Mouse (Mus musculus) heart, embryonic 10.5 days (tissue): ENCODE measurements around the gene Kcng4. TPM values are rescaled to one million over a fixed set of nuclear protein-coding genes. Genes with fewer than 3 reads are reported as not detected.
A peak's percentile ranks its signal among the peaks of the same experiment; 100 is the strongest.

Source experiments
- DNase-seq: peaks from one replicate; pipeline ENCODE4 v3.0.0-alpha.2; 2017; ENCODE audit warnings: low spot score
- H3K27ac ChIP-seq: fragments of 300-500 bp; sonication (generic); 2 replicates; pipeline ENCODE4 v1.5.1; 2016; ENCODE audit warnings: mild to moderate bottlenecking
- H3K27me3 ChIP-seq: fragments of 300-500 bp; sonication (generic); 2 replicates; pipeline ENCODE4 v1.6.1; 2016; ENCODE audit warnings: mild to moderate bottlenecking; ENCODE audit not compliant: poor library complexity, insufficient read depth, severe bottlenecking
- H3K36me3 ChIP-seq: fragments of 300-500 bp; sonication (generic); 2 replicates; pipeline ENCODE4 v1.6.1; 2016; ENCODE audit warnings: mild to moderate bottlenecking, moderate library complexity
- H3K4me1 ChIP-seq: fragments of 300-500 bp; sonication (generic); 2 replicates; pipeline ENCODE4 v1.6.1; 2016; ENCODE audit warnings: mild to moderate bottlenecking
- H3K4me3 ChIP-seq: fragments of 300-500 bp; sonication (generic); 2 replicates; pipeline ENCODE4 v1.5.1; 2016; ENCODE audit warnings: mild to moderate bottlenecking, moderate library complexity
- H3K9me3 ChIP-seq: fragments of 300-500 bp; sonication (generic); 2 replicates; pipeline ENCODE4 v1.6.1; 2016; ENCODE audit warnings: mild to moderate bottlenecking, moderate library complexity
- WGBS: fragments of 180-500 bp; shearing (Covaris S2); methylation state at CpG from one replicate; pipeline ENCODE4 v1.1.7; 2016; 5-methylcytosine and 5-hydroxymethylcytosine counted together
- polyA plus RNA-seq: library from polyadenylated mRNA; unstranded; fragments of >200 nt; fragmentation: Nextera tagmentation; extraction: Ambion mirVana; gene quantifications from 2 replicates; pipeline ENCODE4 v1.2.1, GENCODE M21; 2016

Gene Kcng4
- polyA plus RNA-seq, 1 experiment from 2014 or later, result not detected

DNA sequence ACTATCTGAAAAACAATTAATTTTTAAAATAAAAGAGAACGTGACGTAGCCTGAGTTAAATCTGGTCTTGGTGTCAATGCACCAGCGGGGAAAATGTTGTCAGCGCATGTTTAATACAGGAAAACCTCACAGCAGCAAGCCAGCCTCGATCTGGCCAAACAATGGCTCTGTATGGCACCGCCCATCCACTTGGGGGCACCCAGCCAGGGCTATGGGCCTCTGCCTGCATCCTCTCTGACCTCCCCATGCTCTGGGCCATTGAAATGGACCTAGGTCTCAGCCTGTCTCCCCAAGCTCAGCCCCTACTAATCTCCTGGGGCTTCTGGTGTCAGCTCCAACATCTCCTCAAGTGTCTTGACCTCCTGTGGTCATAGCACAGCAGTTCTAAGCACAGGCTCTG, 26.4 kb upstream of the Kcng4 start:
- DNase-seq, result no peak
- 73% methylated on average over 6 of the region's 6 CpGs for WGBS
- Histone ChIP-seq H3K36me3 (no peaks in the 10 kb centered on the region), H3K27me3 (0 out of 2 replicates have a peak, but pooled peaks cover 14% of the 10 kb centered on the region), H3K4me1 (peaks cover 46% of the 10 kb centered on the region), H3K4me3 (no peak overlapping the region), H3K27ac (no peak overlapping the region), H3K9me3 (0 out of 2 replicates have a peak, but pooled peaks cover 4% of the 10 kb centered on the region)

DNA sequence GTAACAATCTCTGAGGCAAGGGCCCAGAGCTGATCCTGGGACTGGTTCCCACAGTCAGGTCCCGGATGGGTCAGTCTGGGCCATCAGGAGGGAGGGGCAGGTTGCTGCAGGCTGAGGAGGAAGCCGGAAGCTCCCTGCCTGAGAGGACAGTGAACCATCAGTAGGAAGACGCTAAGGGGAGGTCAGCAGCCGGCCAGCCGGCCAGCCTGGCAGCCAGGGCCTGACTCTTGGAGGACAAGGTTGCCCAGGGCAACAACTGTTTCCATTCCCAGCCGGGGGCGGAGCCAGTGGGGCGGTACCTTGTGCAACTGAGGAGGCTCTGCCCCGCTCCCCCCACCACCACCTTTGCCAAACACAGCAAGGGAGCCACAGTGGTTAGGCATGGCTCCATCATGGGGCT, 25.6 kb upstream of the Kcng4 start:
- peak; percentile 90 for DNase-seq
- H3K27me3 ChIP-seq, result 0 out of 2 replicates have a peak, but pooled peaks cover 10% of the 10 kb centered on the region
- peak overlapping the region; percentile 82 for H3K27ac ChIP-seq
- H3K36me3 ChIP-seq, result no peaks in the 10 kb centered on the region
- peaks cover 40% of the 10 kb centered on the region for H3K4me1 ChIP-seq
- 9% methylated on average over 9 of the region's 9 CpGs for WGBS
- H3K4me3 ChIP-seq, result peak overlapping the region; percentile 2; the same call in 1 of the 2 replicates
- 0 out of 2 replicates have a peak, but pooled peaks cover 4% of the 10 kb centered on the region for H3K9me3 ChIP-seq

DNA sequence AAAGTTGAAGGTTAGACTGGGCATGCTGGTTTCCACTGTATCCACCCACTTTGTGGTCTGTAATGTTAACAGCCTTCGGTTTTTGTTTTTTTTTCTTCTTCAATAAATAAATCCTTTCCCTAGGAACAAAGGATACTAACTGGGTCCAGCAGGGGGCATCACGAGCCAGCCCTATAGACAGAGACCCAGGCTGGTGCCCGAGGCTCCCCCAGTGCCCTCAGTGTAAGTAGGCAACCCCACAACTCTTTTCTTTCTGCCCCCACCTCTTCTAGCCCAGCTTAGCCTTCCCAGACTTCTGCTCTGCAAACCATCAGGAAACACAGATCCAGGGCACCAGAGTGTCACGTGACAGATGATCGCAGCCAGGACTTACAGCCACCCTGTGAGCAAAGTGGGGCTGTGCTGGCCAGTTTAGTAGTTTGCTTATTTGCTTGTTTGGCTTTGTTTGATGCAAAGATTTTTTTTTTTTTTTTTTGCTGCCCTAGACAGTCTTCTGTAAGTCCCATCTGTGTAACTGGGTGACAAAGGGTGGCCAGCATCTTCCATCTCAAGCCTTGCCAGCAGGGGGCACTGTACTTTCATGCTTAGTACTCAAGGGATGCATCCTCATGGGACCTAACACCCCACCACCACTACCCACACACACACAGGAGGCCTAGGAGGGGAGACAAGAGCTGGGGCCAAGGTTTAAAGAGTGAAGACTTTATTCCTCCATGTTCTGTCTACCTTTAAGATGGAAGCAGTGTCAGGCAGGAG, 21.4 kb upstream of the Kcng4 start:
- Histone ChIP-seq H3K36me3 (no peaks in the 10 kb centered on the region), H3K27ac (no peak overlapping the region), H3K4me1 (peaks cover 41% of the 10 kb centered on the region), H3K9me3 (0 out of 2 replicates have a peak, but pooled peaks cover 4% of the 10 kb centered on the region), H3K4me3 (no peak overlapping the region), H3K27me3 (no peaks in the 10 kb centered on the region)
- WGBS, result 49% methylated on average over 5 of the region's 5 CpGs
- no peak for DNase-seq

DNA sequence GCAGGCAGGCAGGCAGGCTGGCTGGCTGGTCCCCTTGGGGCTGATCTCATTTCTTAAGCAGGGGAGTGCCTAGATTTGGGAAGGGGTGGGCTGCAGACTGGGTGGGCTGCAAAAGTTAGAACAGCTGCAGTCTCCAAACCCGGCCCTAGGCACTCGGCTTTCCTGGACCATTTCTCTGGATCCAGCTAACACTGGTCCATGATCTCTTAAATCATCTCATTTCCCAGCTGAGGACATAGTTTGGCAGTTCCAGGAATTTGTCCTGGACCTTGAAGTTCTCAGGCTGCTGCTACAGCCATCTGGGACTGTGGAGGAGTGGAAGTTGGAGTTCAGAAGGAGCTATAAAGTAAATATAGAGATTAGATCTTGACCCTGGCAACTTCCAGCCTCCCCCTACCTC, 15.8 kb upstream of the Kcng4 start:
- H3K4me1 ChIP-seq, result peaks cover 20% of the 10 kb centered on the region
- no peak overlapping the region for H3K27ac ChIP-seq
- DNase-seq, result no peak
- H3K9me3 ChIP-seq, result 0 out of 2 replicates have a peak, but pooled peaks cover 3% of the 10 kb centered on the region
- H3K36me3 ChIP-seq, result no peaks in the 10 kb centered on the region
- 60% methylated on average over 2 of the region's 2 CpGs for WGBS
- H3K4me3 ChIP-seq, result no peak overlapping the region
- no peaks in the 10 kb centered on the region for H3K27me3 ChIP-seq

DNA sequence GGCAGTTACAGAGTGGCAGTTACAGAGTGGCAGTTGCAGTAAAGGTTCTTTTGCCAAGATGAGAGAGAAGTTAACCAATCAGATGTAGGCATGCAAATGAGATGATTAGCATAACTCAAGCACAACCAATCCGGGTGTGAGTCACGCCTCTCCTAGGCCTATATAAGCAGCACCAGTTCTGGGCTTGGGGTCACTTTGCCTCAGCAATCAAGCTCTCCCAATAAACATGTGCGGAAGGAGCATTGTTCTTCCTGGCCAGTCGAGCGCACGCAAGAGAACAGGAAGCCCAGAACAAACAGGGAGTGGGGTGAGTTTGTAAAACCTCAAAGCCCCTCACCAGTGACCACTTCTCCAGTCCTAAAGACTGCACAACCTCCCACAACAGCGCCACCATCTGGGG, 11.4 kb upstream of the Kcng4 start:
- H3K9me3 ChIP-seq, result 0 out of 2 replicates have a peak, but pooled peaks cover 3% of the 10 kb centered on the region
- no peak for DNase-seq
- peaks cover 13% of the 10 kb centered on the region; the same call in 1 of the 2 replicates for H3K27me3 ChIP-seq
- no peaks in the 10 kb centered on the region for H3K4me1 ChIP-seq
- 78% methylated on average over 7 of the region's 7 CpGs for WGBS
- no peaks in the 10 kb centered on the region for H3K36me3 ChIP-seq
- H3K4me3 ChIP-seq, result no peak overlapping the region
- H3K27ac ChIP-seq, result no peak overlapping the region

DNA sequence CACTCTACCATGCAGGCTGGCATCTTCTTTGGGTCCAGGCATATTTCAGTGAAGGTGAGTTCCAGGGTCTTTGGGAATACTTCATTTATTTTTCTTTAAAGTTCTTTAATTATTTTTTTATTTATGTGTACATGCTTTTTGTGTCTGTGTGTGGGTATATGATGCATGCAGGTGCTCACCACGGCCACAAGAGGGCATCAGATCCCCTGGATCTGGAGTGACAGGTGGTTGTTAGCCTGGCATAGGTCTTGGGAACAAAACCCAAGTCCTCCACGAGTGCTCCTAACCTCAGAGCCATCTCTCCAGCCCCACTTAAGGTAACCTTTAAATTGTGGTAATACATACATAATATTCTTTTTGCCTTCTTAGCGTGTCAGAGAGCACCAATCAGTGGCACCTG, 10.7 kb upstream of the Kcng4 start:
- no peaks in the 10 kb centered on the region for H3K4me1 ChIP-seq
- 0 out of 2 replicates have a peak, but pooled peaks cover 3% of the 10 kb centered on the region for H3K9me3 ChIP-seq
- WGBS, result 66% methylated on average over 3 of the region's 3 CpGs

DNA sequence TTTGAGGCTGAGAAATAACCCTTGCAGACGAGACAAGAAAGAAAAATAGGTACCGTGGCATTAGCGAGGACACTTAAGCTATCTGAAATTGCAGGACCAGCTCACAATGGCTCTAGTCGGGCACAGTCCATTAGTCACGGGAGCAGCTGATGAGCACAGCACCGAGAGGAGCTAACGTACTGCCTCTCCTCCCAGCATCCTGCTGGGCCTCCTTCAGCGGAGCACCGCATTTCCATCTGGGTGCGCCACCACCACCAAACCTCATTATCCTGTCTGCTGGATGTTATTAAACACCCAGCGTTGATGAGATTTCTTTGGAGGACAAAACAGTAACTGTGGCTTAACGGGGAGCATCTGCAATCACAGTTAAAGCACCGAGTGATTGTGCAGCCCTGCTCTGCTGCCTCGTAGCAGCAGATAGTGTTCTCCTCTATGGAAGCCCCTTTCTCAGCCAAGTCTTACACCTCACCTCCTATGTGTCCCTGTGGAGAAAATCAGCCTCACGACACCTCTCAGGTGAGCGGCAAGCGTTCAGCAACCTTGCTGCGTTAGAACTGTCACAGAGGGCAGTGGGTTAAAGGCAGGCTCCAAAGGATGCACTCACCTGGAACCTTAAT, 9.6 kb upstream of the Kcng4 start:
- H3K9me3 ChIP-seq, result 0 out of 2 replicates have a peak, but pooled peaks cover 3% of the 10 kb centered on the region
- WGBS, result 73% methylated on average over 18 of the region's 18 CpGs
- H3K4me3 ChIP-seq, result no peak overlapping the region
- DNase-seq, result no peak
- no peak overlapping the region for H3K27ac ChIP-seq
- no peaks in the 10 kb centered on the region for H3K36me3 ChIP-seq
- H3K4me1 ChIP-seq, result no peaks in the 10 kb centered on the region
- peaks cover 13% of the 10 kb centered on the region; the same call in 1 of the 2 replicates for H3K27me3 ChIP-seq

More for the DNA sequence above, 10.7 kb upstream of the Kcng4 start:
- Histone ChIP-seq H3K4me3 (no peak overlapping the region), H3K27ac (no peak overlapping the region), H3K36me3 (no peaks in the 10 kb centered on the region), H3K27me3 (peaks cover 13% of the 10 kb centered on the region; the same call in 1 of the 2 replicates)
- DNase-seq, result no peak

DNA sequence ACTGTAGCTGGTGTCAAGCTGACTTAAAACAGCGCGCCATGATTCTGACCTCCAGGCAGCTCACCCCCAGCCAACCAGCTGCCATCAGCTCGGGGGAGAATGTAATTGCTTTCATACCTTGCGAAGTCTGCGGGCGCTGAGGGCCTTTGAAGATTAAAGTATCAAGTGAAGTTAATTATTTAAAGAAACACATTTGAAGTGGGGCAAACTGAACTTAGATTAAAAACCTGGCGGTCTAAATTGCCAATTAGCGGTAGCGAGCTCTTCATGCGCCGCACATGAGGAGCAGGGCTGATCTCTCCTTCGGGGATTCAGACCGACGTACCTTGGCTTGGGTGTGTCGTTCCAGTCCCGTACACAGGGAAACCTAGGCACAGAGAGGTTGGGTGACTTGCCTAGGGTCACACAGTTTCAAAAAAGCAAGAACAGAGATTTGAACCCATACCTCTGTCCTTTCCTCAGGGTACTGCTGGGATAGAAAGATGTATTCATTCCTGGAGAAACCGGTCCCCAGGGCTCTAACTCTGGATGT, 9.0 kb upstream of the Kcng4 start:
- 83% methylated on average over 17 of the region's 17 CpGs for WGBS
- Histone ChIP-seq H3K4me3 (no peak overlapping the region), H3K27me3 (peaks cover 13% of the 10 kb centered on the region; the same call in 1 of the 2 replicates), H3K36me3 (no peaks in the 10 kb centered on the region), H3K27ac (no peak overlapping the region), H3K4me1 (no peaks in the 10 kb centered on the region), H3K9me3 (0 out of 2 replicates have a peak, but pooled peaks cover 3% of the 10 kb centered on the region)
- no peak for DNase-seq

DNA sequence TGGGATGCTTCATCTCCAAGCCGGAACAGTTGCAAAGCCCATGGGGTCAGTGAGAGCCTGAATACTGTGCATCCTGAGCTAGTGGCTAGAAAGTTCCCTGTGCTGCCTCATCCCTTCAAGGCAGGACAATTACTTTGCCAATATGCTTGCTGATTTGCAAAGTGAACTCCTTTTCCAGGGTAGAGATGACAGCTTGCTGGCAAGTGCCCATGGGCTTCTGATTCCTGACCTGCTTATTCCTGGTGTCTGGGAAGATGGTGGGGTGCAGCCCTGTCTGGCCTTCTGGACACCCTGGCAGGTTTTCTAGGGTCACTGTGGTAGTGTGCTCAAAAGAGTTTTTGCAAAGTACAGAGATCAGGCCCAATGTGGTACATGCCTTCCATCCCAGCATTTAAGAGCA, 7.5 kb upstream of the Kcng4 start:
- H3K27ac ChIP-seq, result no peak overlapping the region
- no peak overlapping the region for H3K4me3 ChIP-seq
- no peaks in the 10 kb centered on the region for H3K36me3 ChIP-seq
- H3K9me3 ChIP-seq, result 0 out of 2 replicates have a peak, but pooled peaks cover 3% of the 10 kb centered on the region
- DNase-seq, result no peak
- H3K4me1 ChIP-seq, result no peaks in the 10 kb centered on the region
- H3K27me3 ChIP-seq, result peaks cover 13% of the 10 kb centered on the region; the same call in 1 of the 2 replicates
- WGBS, result 92% methylated on average over 1 of the region's 1 CpGs

DNA sequence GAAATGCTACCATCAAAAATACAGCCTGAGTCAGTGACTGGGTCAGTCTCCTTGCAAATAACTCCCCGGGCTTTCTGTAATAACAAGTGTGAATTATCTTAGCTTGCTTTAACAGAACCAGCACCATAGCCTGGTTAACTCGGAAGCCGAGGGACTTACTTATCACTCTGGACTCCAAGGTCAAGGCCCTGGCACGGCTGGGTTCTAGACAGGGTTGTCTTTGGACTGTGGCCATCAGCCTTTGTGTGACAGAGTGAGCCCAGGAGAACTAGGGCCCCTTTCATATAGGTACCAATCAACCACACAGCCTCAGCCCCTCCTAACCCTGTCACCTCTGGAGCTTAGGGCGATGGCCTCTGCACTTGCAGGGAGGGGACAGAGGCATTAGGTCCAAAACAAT, 5.6 kb upstream of the Kcng4 start:
- peaks cover 31% of the 10 kb centered on the region for H3K27me3 ChIP-seq
- WGBS, result 74% methylated on average over 5 of the region's 5 CpGs
- H3K36me3 ChIP-seq, result no peaks in the 10 kb centered on the region
- peaks cover 5% of the 10 kb centered on the region for H3K4me1 ChIP-seq
- DNase-seq, result no peak
- no peak overlapping the region for H3K27ac ChIP-seq
- H3K4me3 ChIP-seq, result no peak overlapping the region
- H3K9me3 ChIP-seq, result no peaks in the 10 kb centered on the region

DNA sequence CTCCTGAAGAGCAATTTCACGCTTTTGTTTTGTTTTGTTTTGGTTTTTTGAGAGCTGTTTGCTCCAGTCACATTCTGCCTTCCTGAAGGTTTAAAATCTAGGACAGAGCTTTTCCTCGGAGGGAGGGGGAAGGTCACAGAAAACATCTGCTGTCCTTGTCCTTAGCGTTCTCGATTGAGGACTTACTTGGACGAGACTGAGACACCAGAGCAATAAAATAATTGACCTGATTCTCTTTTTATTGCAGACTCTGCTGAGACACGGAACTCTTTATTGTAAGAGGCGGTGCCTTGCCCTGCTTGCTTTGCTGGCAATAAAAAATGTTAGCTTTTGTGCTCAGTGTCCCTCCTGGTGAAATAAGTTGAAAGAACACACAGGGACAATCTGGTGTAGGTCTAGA, 4.3 kb upstream of the Kcng4 start:
- Histone ChIP-seq H3K4me1 (peaks cover 17% of the 10 kb centered on the region), H3K9me3 (no peaks in the 10 kb centered on the region), H3K27me3 (peaks cover 34% of the 10 kb centered on the region), H3K4me3 (no peak overlapping the region), H3K36me3 (no peaks in the 10 kb centered on the region), H3K27ac (no peak overlapping the region)
- no peak for DNase-seq
- 81% methylated on average over 7 of the region's 7 CpGs for WGBS

DNA sequence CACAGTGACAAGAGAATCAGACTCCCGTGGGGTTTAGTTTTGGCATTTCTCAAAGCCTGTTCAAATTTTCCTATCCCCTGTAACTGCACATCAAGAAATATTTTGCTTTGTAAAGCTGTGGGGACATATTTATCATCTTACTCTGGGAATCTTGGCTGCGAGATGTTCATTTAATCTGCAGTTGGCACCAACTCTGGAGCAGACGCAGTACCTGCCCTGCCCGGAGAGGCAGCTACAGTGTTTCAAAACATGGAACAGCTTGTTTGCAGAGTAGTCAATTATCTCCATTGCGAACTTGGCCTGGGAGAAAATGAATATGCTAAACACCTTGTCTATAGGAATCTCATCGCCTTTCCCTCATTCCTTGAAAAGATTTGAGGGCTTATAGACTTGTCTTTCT, 2.8 kb upstream of the Kcng4 start:
- Histone ChIP-seq H3K27ac (no peak overlapping the region), H3K36me3 (no peaks in the 10 kb centered on the region), H3K4me1 (peaks cover 21% of the 10 kb centered on the region), H3K9me3 (no peaks in the 10 kb centered on the region), H3K4me3 (no peak overlapping the region), H3K27me3 (peaks cover 47% of the 10 kb centered on the region)
- DNase-seq, result no peak
- WGBS, result 81% methylated on average over 6 of the region's 6 CpGs

DNA sequence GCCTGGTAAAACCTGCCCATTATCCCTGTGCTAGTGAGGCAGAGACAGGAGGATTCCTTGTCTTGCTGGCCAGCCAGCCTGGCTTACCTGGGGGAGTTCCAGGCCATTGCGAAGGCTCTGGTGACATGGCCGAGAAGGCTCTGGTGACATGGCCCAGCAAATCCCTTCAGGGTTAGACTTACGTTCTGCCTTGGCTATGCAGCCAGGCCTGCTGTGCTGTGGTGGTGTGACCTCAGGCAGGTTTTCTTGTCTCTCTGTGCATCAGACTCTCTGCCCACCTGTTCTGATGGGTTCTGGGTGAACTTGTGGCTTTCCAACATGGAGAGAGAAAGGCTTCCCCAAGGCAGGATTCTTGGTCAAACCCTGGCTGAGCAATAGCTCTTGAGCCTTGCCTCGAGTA, 1.9 kb upstream of the Kcng4 start:
- Histone ChIP-seq H3K4me1 (peaks cover 30% of the 10 kb centered on the region), H3K36me3 (no peaks in the 10 kb centered on the region), H3K27ac (no peak overlapping the region), H3K4me3 (no peak overlapping the region), H3K9me3 (no peaks in the 10 kb centered on the region), H3K27me3 (peaks cover 56% of the 10 kb centered on the region)
- DNase-seq, result no peak
- WGBS, result 75% methylated on average over 4 of the region's 4 CpGs
